Mouse (Mus musculus) forebrain, embryonic 11.5 days (tissue): ENCODE results near the gene Tmem97. TPM values are rescaled to one million over a fixed set of nuclear protein-coding genes. Genes with fewer than 3 reads are reported as not detected.

Experiments used
- ATAC-seq: fragments of 200-750 bp; cut with Nextera tagmentation; replicated peaks from 2 replicates; pipeline ENCODE4 v1.8.0; 2017; ENCODE audit warnings: moderate TSS enrichment; ENCODE audit not compliant: low FRiP score
- DNase-seq: peaks from one replicate; pipeline ENCODE4 v3.0.0-alpha.2; 2017; ENCODE audit warnings: low spot score
- H3K27ac ChIP-seq: fragments of 300-500 bp; sonication (generic); 2 replicates; pipeline ENCODE4 v1.5.1; 2014; ENCODE audit warnings: low read depth, low read length
- H3K27me3 ChIP-seq: fragments of 300-500 bp; sonication (generic); 2 replicates; pipeline ENCODE4 v1.6.1; 2014; ENCODE audit warnings: mild to moderate bottlenecking, low read length, mixed read lengths; ENCODE audit not compliant: control insufficient read depth, insufficient read depth
- H3K36me3 ChIP-seq: fragments of 300-500 bp; sonication (generic); 2 replicates; pipeline ENCODE4 v1.6.1; 2014; ENCODE audit warnings: mild to moderate bottlenecking, low read length, moderate library complexity, mixed read lengths; ENCODE audit not compliant: control insufficient read depth, insufficient read depth
- H3K4me1 ChIP-seq: fragments of 300-500 bp; sonication (generic); replicated peaks from 2 replicates; pipeline ENCODE4 v1.6.1; 2014; ENCODE audit warnings: low read length, mixed read lengths; ENCODE audit not compliant: control insufficient read depth, insufficient read depth
- H3K4me2 ChIP-seq: fragments of 300-500 bp; sonication (generic); 2 replicates; pipeline ENCODE4 v1.6.1; 2014; ENCODE audit warnings: low read depth, mild to moderate bottlenecking, low read length, moderate library complexity, mixed read lengths; ENCODE audit not compliant: severe bottlenecking
- H3K4me3 ChIP-seq: fragments of 300-500 bp; sonication (generic); 2 replicates; pipeline ENCODE4 v1.5.1; 2014; ENCODE audit warnings: low read depth, low read length
- H3K9ac ChIP-seq: fragments of 300-500 bp; sonication (generic); 2 replicates; pipeline ENCODE4 v1.6.1; 2014; ENCODE audit warnings: low read length
- H3K9me3 ChIP-seq: fragments of 300-500 bp; sonication (generic); 2 replicates; pipeline ENCODE4 v1.6.1; 2016; ENCODE audit warnings: low read length, mixed read lengths; ENCODE audit not compliant: control insufficient read depth
- WGBS: fragments of 180-500 bp; shearing (Covaris S2); extraction: QIAGEN DNeasy Blood & Tissue Kit; methylation state at CpG from one replicate; pipeline ENCODE4 v1.1.7; 2014; 5-methylcytosine and 5-hydroxymethylcytosine counted together
- polyA plus RNA-seq: library from polyadenylated mRNA; unstranded; fragments of >200 nt; fragmentation: Nextera tagmentation; extraction: Ambion mirVana; gene quantifications from 2 replicates; pipeline ENCODE4 v1.2.1, GENCODE M21; 2014

Gene Tmem97
- polyA plus RNA-seq, 1 experiment from 2014 or later = 77.6 TPM

GRCm38 (mm10) chr11:78499543-78499942 lies 51.0 kb downstream of the Tmem97 start:
- no peak for ATAC-seq
- 47% methylated on average over 16 of the region's 16 CpGs for WGBS
- H3K4me3 ChIP-seq = no peak overlapping the region
- H3K4me1 ChIP-seq = no peaks in the 10 kb centered on the region; the same call in 1 of the 2 replicates
- H3K9me3 ChIP-seq = no peaks in the 10 kb centered on the region
- no peak overlapping the region for H3K4me2 ChIP-seq
- no peak overlapping the region for H3K27ac ChIP-seq
- no peak for DNase-seq
- H3K9ac ChIP-seq = no peak overlapping the region
- H3K36me3 ChIP-seq = no peaks in the 10 kb centered on the region
- H3K27me3 ChIP-seq = peaks cover 4% of the 10 kb centered on the region; the same call in 1 of the 2 replicates

GRCm38 (mm10) chr11:78499004-78499403 lies 51.6 kb downstream of the Tmem97 start, which contains the start of gene Vtn:
Vtn (plus strand) TSS chr11:78499091.
- 66% methylated on average over 7 of the region's 7 CpGs for WGBS
- no peaks in the 10 kb centered on the region for H3K9me3 ChIP-seq
- H3K4me2 ChIP-seq = peak within 1 kb of the TSS; percentile 98
- no peak for ATAC-seq
- no peaks in the 10 kb centered on the region for H3K36me3 ChIP-seq
- H3K9ac ChIP-seq = peak within 1 kb of the TSS; percentile 18; the same call in 1 of the 2 replicates
- H3K27ac ChIP-seq = peak within 1 kb of the TSS; percentile 74; the same call in 1 of the 2 replicates
- no peak for DNase-seq
- H3K27me3 ChIP-seq = peaks cover 4% of the 10 kb centered on the region; the same call in 1 of the 2 replicates
- H3K4me3 ChIP-seq = peak within 1 kb of the TSS; percentile 54
- H3K4me1 ChIP-seq = no peaks in the 10 kb centered on the region; the same call in 1 of the 2 replicates

DNA sequence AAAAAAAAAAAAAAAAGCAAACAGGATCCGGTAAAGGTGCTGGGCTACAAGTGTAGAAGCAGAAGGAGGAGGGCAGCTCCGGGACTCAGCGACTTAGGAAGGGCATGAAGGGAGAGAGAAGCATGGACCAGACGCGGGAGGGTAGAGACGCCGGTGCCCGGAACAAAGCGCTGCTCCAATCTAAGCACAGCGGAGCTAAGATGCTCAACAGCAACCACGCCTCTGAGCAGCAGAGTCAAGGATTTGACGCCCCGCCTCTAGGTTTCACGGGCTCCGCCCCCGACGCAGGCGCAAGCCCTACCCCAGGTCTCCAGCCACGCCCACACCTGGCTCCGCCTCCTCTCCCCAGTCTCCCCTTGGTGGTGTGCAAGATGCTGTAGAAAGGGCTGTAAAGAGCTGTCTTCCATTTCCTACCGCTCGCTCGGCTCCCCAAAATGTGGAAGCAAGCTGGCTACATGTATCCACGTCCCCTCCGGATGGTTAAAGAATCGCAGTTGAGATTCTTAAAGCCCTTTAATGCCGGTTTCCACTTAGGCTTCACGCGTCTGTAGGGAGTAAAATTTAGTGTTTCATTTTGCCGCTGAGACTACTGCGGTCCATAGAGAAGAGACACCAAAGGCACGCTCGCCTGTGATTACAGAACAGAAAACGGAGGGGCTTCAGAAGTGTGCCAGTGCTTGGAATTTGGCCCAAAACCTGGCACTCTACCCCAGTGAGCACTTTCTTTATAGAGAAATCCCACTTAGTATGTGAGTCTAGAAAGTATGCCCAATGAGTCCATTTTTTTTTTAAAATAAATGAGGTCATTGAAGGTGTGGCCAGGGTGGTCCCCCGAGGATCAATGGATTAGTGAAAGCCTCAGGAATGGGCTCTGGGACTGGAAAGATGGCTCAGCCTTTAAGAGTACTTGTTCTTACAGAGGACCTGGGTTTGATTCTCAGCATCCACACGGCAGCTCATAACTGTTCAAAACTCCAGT lies 52.7 kb downstream of the Tmem97 start, which contains the start of gene Sarm1:
Gene Sarm1, minus strand, starts transcription at position 211 of the 979 bp plus-strand sequence.
- Histone ChIP-seq H3K9ac (peak within 1 kb of the TSS; percentile 75), H3K4me1 (no peaks in the 10 kb centered on the region; the same call in 1 of the 2 replicates), H3K27me3 (peaks cover 4% of the 10 kb centered on the region; the same call in 1 of the 2 replicates), H3K27ac (peak within 1 kb of the TSS; percentile 74), H3K4me3 (peak within 1 kb of the TSS; percentile 54), H3K9me3 (no peaks in the 10 kb centered on the region), H3K36me3 (no peaks in the 10 kb centered on the region), H3K4me2 (peak within 1 kb of the TSS; percentile 98)
- DNase-seq (peak; percentile 98), ATAC-seq (peak; percentile 97)
- WGBS = 3% methylated on average over 36 of the region's 36 CpGs

GRCm38 (mm10) chr11:78497071-78497541 lies 53.5 kb downstream of the Tmem97 start:
- DNase-seq = peak; percentile 77
- Histone ChIP-seq H3K36me3 (no peaks in the 10 kb centered on the region), H3K4me2 (peak overlapping the region; percentile 98), H3K27me3 (peaks cover 4% of the 10 kb centered on the region; the same call in 1 of the 2 replicates), H3K4me3 (peak overlapping the region; percentile 54), H3K4me1 (no peaks in the 10 kb centered on the region; the same call in 1 of the 2 replicates), H3K9me3 (no peaks in the 10 kb centered on the region), H3K27ac (peak overlapping the region; percentile 70), H3K9ac (peak overlapping the region; percentile 75)
- under 1% methylated on average over 44 of the region's 44 CpGs for WGBS
- ATAC-seq = peak; percentile 77

DNA sequence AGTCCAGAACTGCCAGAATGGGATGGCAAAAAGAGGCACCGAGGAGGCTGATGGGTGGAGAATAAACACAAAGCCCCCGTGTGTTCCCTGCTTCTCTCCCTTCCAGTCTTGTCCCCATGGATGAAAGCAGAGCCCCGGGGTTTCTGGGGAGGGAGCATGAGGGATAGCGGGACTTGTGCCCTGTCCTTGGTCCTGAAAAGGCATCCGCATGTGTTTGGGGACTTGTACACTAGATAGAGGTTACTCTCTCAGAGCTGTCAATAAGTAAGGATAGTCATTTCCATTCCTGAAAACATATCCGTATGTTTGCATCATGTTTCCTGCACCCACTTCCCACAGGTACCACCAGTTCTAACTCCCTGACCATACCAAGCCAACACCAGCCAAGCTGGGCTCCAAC lies 54.7 kb downstream of the Tmem97 start:
- Histone ChIP-seq H3K27ac (no peak overlapping the region), H3K9me3 (no peaks in the 10 kb centered on the region), H3K4me3 (no peak overlapping the region), H3K27me3 (peaks cover 12% of the 10 kb centered on the region), H3K4me1 (peaks cover 2% of the 10 kb centered on the region), H3K36me3 (no peaks in the 10 kb centered on the region), H3K9ac (no peak overlapping the region), H3K4me2 (no peak overlapping the region; the same call in 1 of the 2 replicates)
- ATAC-seq (no peak), DNase-seq (peak; percentile 69)
- 4% methylated on average over 6 of the region's 6 CpGs for WGBS

Other genes with a start within 250 kb of the Tmem97 start
- gene Spag5, start 249.2 kb downstream of the Tmem97 start, polyA plus RNA-seq = 75.5 and 76.1 TPM in 2 replicates
- gene Aldoc, start 227.8 kb downstream of the Tmem97 start, polyA plus RNA-seq = 3.3 and 7.4 TPM in 2 replicates
- gene Pigs, start 222.4 kb downstream of the Tmem97 start, polyA plus RNA-seq = 69.6 and 70.3 TPM in 2 replicates
- 73.2 and 77.4 TPM in 2 replicates for gene Unc119, start 207.3 kb downstream of the Tmem97 start, polyA plus RNA-seq
- gene Foxn1, start 164.2 kb downstream of the Tmem97 start, polyA plus RNA-seq = not detected in 2 replicates
- gene Slc13a2, start 128.6 kb downstream of the Tmem97 start, polyA plus RNA-seq = not detected in 2 replicates
- gene Slc46a1, start 85.1 kb downstream of the Tmem97 start, polyA plus RNA-seq = 18.4 TPM in 2 replicates
- 18.4 and 24.9 TPM in 2 replicates for gene Sarm1, start 53.0 kb downstream of the Tmem97 start, polyA plus RNA-seq
- gene Vtn, start 51.7 kb downstream of the Tmem97 start, polyA plus RNA-seq = 36.3 and 38.6 TPM in 2 replicates
- gene Sebox, start 47.3 kb downstream of the Tmem97 start, polyA plus RNA-seq = not detected in 2 replicates
- gene Tmem199, start 38.6 kb downstream of the Tmem97 start, polyA plus RNA-seq = 77.1 and 77.2 TPM in 2 replicates
- gene Poldip2, start 38.6 kb downstream of the Tmem97 start, polyA plus RNA-seq = 144 and 155 TPM in 2 replicates
- gene Tnfaip1, start 14.4 kb downstream of the Tmem97 start, polyA plus RNA-seq = 85.8 and 90.1 TPM in 2 replicates
- 87.3 and 92.3 TPM in 2 replicates for gene Ift20, start 14.4 kb downstream of the Tmem97 start, polyA plus RNA-seq
- 29.3 and 33.6 TPM in 2 replicates for gene Nlk, start 146.6 kb upstream of the Tmem97 start, polyA plus RNA-seq
- gene Ccnq, start 201.0 kb upstream of the Tmem97 start, polyA plus RNA-seq = 35.9 and 43.4 TPM in 2 replicates